Comparison of ENCODE assay signal across 8 mouse cellular contexts in the genomic region with DNA sequence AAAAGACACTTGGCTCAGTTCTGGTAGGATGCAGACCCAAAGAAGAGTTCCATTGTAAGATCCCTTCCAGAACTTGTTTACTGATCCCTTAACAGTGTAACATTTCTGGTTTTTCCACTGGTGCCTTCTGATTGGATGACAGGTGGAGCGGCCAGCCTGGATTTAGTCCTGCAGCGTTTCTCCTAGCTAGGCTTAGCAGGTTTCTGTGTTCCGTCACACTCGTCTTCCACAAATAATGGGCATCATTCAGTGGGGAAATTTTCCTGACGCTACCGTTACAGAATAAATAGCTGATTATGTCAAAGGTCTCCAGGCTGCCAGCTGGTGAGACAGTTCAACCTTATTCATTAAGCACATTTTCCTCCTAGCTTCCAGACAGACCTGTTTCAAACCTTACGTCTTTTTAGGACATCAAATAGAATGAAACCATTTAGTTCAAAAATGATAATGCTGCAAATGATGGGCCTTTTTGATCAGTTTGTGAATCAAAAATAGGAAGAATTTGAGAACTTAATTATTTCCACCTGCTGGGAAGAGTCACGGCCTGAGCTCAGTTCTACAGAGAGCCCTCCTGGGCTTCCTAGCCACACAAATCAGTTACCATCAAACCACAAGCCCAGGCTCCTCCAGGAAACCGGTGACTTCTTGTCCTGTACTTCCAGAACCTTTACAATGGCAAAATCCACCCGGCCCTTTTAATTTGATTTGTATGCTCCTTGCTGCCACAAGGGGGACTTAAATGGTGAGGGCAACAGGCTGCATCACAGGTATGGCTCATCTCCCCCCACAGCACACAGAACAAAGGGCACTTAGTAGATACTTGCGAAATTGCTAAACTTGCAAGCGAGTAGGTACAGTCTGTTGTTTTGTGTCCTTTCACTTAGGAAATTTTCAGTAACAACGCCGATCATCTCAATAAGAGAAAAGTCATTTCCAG.
DNase-seq lines count a peak whose midpoint lies in the region; ATAC-seq and TF ChIP-seq lines count a peak whose summit lies in the region.

No protein-coding gene starts in this region.

- H3K27me3 ChIP-seq in intestine, embryonic 15.5 days (replicated peaks), result peaks cover 30% of the 10 kb centered on the region
- peaks cover 54% of the 10 kb centered on the region for H3K27me3 ChIP-seq in lung, embryonic 15.5 days

- no peak overlapping the region for H3K27ac ChIP-seq in layer of hippocampus, adult 2 months
- H3K27ac ChIP-seq in intestine, embryonic 15.5 days, result no peak overlapping the region
- H3K27ac ChIP-seq in lung, embryonic 15.5 days, result no peak overlapping the region

- H3K36me3 ChIP-seq in intestine, embryonic 15.5 days, result no peaks in the 10 kb centered on the region
- no peaks in the 10 kb centered on the region for H3K36me3 ChIP-seq in lung, embryonic 15.5 days

- 25% methylated on average over 14 of the region's 14 CpGs for WGBS in intestine, embryonic 15.5 days
- WGBS in lung, embryonic 15.5 days, result 25% methylated on average over 14 of the region's 14 CpGs

- peaks cover 26% of the 10 kb centered on the region for H3K4me1 ChIP-seq in intestine, embryonic 15.5 days (replicated peaks)
- H3K4me1 ChIP-seq in lung, embryonic 15.5 days, result peaks cover 33% of the 10 kb centered on the region

- peak; percentile 44; the same call in 1 of the 2 replicates for ATAC-seq in intestine, embryonic 15.5 days
- no peak for ATAC-seq in lung, embryonic 15.5 days (ENCODE audit: borderline replicate concordance, extremely low read depth, low FRiP score, low TSS enrichment)

- peak overlapping the region; percentile 80 for H3K4me2 ChIP-seq in intestine, embryonic 15.5 days (replicated peaks)
- H3K4me2 ChIP-seq in lung, embryonic 15.5 days, result peak overlapping the region; percentile 84

- H3K9ac ChIP-seq in intestine, embryonic 15.5 days, result no peak overlapping the region
- no peak overlapping the region for H3K9ac ChIP-seq in lung, embryonic 15.5 days

- H3K9me3 ChIP-seq in intestine, embryonic 15.5 days, result no peaks in the 10 kb centered on the region
- no peaks in the 10 kb centered on the region for H3K9me3 ChIP-seq in lung, embryonic 15.5 days

- peak; percentile 68 for TF ChIP-seq CTCF in layer of hippocampus, adult 2 months (conservative IDR thresholded peaks at IDR 0.05)

- DNase-seq in layer of hippocampus, adult 2 months (ENCODE audit: low spot score in 2 of 2), result no peak
- DNase-seq in layer of hippocampus, postnatal 36 days, result no peak
- DNase-seq in ZHBTc4 (ENCODE audit: low read depth, low spot score), result peak; percentile 77
- DNase-seq in thymus, postnatal 14 days, result peak; percentile 53
- DNase-seq in ovary, adult 18-20 months (ENCODE audit: low spot score), result no peak
- DNase-seq in left cerebral cortex, adult 18-20 months (ENCODE audit: low spot score in 2 of 2), result no peak

- H3K4me3 ChIP-seq in layer of hippocampus, adult 2 months, result no peak overlapping the region
- H3K4me3 ChIP-seq in intestine, embryonic 15.5 days (replicated peaks), result no peak overlapping the region
- no peak overlapping the region for H3K4me3 ChIP-seq in lung, embryonic 15.5 days

Comparison
In these comparisons a context has a peak if more than half of its experiments do, and no peak if none do; other contexts are left out.
1. DNase-seq: peak in ZHBTc4 (single experiment) and thymus, postnatal 14 days (single experiment); none in layer of hippocampus, adult 2 months (0 of 2), layer of hippocampus, postnatal 36 days (0 of 2), ovary, adult 18-20 months (single experiment) and left cerebral cortex, adult 18-20 months (0 of 2).